Mouse (Mus musculus) intestine, embryonic 16.5 days (tissue): ENCODE data around the gene Trappc3. TPM values are rescaled to one million over a fixed set of nuclear protein-coding genes. Genes with fewer than 3 reads are reported as not detected.

Experiments used
- ATAC-seq: fragments of 200-750 bp; cut with Nextera tagmentation; 2 replicates; pipeline ENCODE4 v1.8.0; 2017; ENCODE audit warnings: moderate TSS enrichment, moderate library complexity
- H3K27ac ChIP-seq: fragments of 300-500 bp; sonication (generic); 2 replicates; pipeline ENCODE4 v1.5.1; 2014; ENCODE audit warnings: mild to moderate bottlenecking, low read length
- H3K27me3 ChIP-seq: fragments of 300-500 bp; sonication (generic); replicated peaks from 2 replicates; pipeline ENCODE4 v1.6.1; 2014; ENCODE audit warnings: low read length, control low read depth, mixed read lengths; ENCODE audit not compliant: control insufficient read depth, insufficient read depth
- H3K36me3 ChIP-seq: fragments of 300-500 bp; sonication (generic); 2 replicates; pipeline ENCODE4 v1.6.1; 2014; ENCODE audit warnings: low read length, control low read depth; ENCODE audit not compliant: control insufficient read depth, insufficient read depth
- H3K4me1 ChIP-seq: fragments of 300-500 bp; sonication (generic); 2 replicates; pipeline ENCODE4 v1.6.1; 2014; ENCODE audit warnings: low read length, control low read depth, mixed read lengths; ENCODE audit not compliant: control insufficient read depth, insufficient read depth
- H3K4me2 ChIP-seq: fragments of 300-500 bp; sonication (generic); 2 replicates; pipeline ENCODE4 v1.6.1; 2014; ENCODE audit warnings: low read depth, low read length, control low read depth
- H3K4me3 ChIP-seq: fragments of 300-500 bp; sonication (generic); 2 replicates; pipeline ENCODE4 v1.5.1; 2014; ENCODE audit warnings: mild to moderate bottlenecking, low read length
- H3K9ac ChIP-seq: fragments of 300-500 bp; sonication (generic); 2 replicates; pipeline ENCODE4 v1.6.1; 2014; ENCODE audit warnings: low read depth, low read length
- H3K9me3 ChIP-seq: fragments of 300-500 bp; sonication (generic); 2 replicates; pipeline ENCODE4 v1.6.1; 2016; ENCODE audit warnings: low read length, control low read depth; ENCODE audit not compliant: control insufficient read depth
- WGBS: fragments of 180-500 bp; shearing (Covaris S2); extraction: QIAGEN DNeasy Blood & Tissue Kit; methylation state at CpG from one replicate; pipeline ENCODE4 v1.1.7; 2014; 5-methylcytosine and 5-hydroxymethylcytosine counted together
- polyA plus RNA-seq: library from polyadenylated mRNA; unstranded; fragments of >200 nt; fragmentation: Nextera tagmentation; extraction: Ambion mirVana; gene quantifications from 2 replicates; pipeline ENCODE4 v1.2.1, GENCODE M21; 2015

The Trappc3 gene
- polyA plus RNA-seq, 1 experiment from 2014 or later, result 107 TPM

DNA sequence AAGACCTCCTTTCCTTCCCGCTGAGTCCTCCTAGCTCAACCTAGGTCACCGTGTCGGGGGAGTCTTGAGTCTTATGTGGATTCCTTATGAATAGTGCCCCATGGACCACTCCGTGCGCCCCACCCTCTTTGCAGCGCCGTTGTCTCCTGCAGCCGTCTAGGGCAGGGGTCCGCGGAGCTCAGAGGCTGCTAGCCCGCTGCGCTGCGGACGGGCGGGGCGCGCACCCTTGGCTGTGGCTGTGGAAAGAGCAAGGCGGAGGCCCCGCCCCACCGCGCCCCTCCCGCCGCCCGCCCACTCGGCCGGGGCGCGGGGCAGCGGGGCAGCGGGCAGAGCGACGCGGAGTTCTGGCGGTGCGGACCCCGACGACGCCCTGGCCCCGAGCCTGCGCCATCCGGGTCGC is 24.4 kb downstream of the Trappc3 start, which contains the start of gene Col8a2:
Gene Col8a2, plus strand, starts transcription at position 302 of the 400 bp plus-strand sequence.
- no peaks in the 10 kb centered on the region for H3K9me3 ChIP-seq
- H3K36me3 ChIP-seq, result no peaks in the 10 kb centered on the region
- H3K27ac ChIP-seq, result no peak within 1 kb of the TSS
- H3K9ac ChIP-seq, result peak within 1 kb of the TSS; percentile 65
- 3% methylated on average over 37 of the region's 42 CpGs for WGBS
- peak; percentile 72 for ATAC-seq
- peak within 1 kb of the TSS; percentile 56 for H3K4me3 ChIP-seq
- H3K4me2 ChIP-seq, result peak within 1 kb of the TSS; percentile 86
- peaks cover 35% of the 10 kb centered on the region for H3K27me3 ChIP-seq
- peaks cover 7% of the 10 kb centered on the region; the same call in 1 of the 2 replicates for H3K4me1 ChIP-seq

DNA sequence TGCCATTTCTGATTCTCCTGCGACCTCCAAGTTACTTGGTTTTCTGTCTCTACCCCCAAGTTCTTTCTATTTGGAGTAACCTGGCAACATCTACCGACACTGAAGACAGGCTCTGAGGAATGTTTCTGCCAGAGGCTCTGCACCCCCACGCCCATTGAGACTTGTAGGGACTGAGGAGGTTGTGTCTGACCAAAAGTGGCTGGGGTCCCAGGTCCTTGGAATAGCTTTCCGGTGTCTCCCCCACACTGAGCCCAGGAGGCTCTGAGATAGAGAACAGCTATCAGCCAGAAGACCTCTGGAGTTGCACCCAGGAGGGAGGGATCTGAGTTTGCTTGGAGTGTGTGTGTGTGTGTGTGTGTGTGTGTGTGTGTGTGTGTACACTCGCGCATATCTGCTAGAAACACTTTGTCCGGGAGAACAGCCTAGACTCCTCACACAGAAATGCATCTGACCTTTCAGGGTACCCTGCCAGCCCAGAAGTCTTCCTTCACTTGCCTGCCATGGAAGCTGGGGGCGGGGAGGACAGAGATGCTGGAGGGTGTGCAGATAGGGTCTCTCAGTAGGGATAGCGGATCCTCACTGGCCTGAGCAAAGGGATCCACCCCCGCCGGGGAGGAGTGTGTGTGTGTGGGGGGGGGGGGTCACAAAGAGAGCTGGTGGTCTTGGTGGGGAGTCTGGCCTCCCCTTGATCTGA is 25.3 kb downstream of the Trappc3 start:
- Histone ChIP-seq H3K9ac (no peak overlapping the region), H3K4me2 (0 out of 2 replicates have a peak overlapping the region, but pooled peaks have one; percentile 86), H3K36me3 (no peaks in the 10 kb centered on the region), H3K9me3 (no peaks in the 10 kb centered on the region), H3K4me3 (no peak overlapping the region), H3K27me3 (peaks cover 35% of the 10 kb centered on the region), H3K27ac (no peak overlapping the region), H3K4me1 (peaks cover 7% of the 10 kb centered on the region; the same call in 1 of the 2 replicates)
- ATAC-seq, result peak; percentile 22; the same call in 1 of the 2 replicates
- WGBS, result 29% methylated on average over 11 of the region's 11 CpGs

DNA sequence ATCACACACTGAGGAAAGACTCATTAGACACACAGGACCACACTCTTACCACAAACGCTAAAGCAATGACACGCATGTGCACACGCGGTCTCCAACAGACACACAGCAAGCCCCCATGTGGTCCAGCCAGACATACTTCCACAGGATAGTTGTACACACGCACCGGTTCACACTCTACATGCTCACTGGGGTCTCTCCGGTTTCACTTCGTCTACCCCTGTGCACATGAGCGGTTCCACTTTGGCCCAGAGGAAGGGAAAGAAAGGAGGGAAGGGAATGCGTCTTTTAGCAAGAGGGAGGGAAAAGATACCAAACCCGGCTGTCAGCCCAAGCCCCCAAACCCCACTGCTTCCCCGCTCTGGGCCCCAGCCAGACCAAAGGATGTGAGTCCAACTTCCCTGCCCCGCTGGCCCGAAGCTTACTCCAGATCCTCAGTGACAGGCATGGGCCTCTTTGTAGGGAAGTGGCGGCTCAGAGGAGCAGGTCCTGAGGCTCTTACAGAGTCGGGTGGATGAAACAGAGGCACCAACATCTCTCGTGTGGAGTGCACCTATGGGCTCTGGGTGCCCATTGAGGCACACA is 26.1 kb downstream of the Trappc3 start:
- ATAC-seq, result no peak
- H3K9ac ChIP-seq, result 0 out of 2 replicates have a peak overlapping the region, but pooled peaks have one; percentile 14
- no peak overlapping the region; the same call in 1 of the 2 replicates for H3K4me3 ChIP-seq
- H3K4me1 ChIP-seq, result peaks cover 7% of the 10 kb centered on the region; the same call in 1 of the 2 replicates
- 0 out of 2 replicates have a peak overlapping the region, but pooled peaks have one; percentile 4 for H3K4me2 ChIP-seq
- no peaks in the 10 kb centered on the region for H3K36me3 ChIP-seq
- no peaks in the 10 kb centered on the region for H3K9me3 ChIP-seq
- H3K27me3 ChIP-seq, result peaks cover 35% of the 10 kb centered on the region
- WGBS, result 41% methylated on average over 17 of the region's 17 CpGs
- no peak overlapping the region for H3K27ac ChIP-seq

DNA sequence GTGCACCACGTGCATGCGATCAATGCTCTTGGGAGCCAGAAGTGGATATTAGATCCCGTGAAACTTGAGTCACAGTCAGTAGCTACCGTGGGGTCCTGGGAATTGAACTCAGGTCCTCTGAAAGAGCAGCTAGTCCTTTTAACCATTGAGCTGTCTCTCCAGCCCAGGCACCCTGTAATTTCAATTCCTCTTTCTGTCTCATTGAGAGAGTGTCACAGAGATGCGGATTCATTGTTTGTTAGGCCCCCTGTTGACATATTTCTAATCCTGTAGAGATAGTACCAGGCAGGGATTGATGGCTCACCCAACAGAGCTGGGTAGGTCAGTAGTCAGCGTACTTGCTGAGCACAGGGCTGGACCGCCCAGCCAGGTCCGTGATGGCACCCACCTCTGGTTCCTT is 28.2 kb downstream of the Trappc3 start:
- WGBS, result 85% methylated on average over 8 of the region's 8 CpGs
- no peaks in the 10 kb centered on the region for H3K9me3 ChIP-seq

DNA sequence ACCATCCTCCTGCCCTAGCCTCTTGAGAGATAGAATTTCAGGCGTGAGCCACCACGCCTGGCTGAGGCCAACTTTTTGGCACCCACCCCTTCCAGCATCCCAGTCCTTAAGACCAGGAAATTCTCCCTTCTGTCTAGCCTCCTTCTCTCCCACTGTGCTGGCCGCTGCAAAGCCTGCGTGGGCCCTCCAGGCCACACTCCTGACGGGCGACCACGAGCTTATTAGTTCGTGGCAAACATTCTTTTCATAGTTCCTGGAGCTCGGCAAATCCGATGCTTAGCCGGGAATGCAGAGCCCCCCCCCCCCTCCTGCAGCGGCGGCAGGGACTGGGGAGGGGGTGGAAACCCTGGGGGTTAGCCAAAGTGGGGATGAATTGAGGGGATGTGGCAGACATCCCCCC is 29.1 kb downstream of the Trappc3 start:
- H3K4me3 ChIP-seq, result no peak overlapping the region
- H3K27ac ChIP-seq, result no peak overlapping the region
- no peak overlapping the region for H3K9ac ChIP-seq
- no peak overlapping the region for H3K4me2 ChIP-seq
- no peaks in the 10 kb centered on the region for H3K36me3 ChIP-seq
- peaks cover 38% of the 10 kb centered on the region for H3K27me3 ChIP-seq
- no peaks in the 10 kb centered on the region for H3K9me3 ChIP-seq
- ATAC-seq, result no peak
- H3K4me1 ChIP-seq, result peaks cover 6% of the 10 kb centered on the region
- WGBS, result 22% methylated on average over 13 of the region's 13 CpGs

More for the DNA sequence above, 28.2 kb downstream of the Trappc3 start:
- Histone ChIP-seq H3K4me2 (no peak overlapping the region), H3K4me1 (peaks cover 7% of the 10 kb centered on the region; the same call in 1 of the 2 replicates), H3K4me3 (no peak overlapping the region), H3K27me3 (peaks cover 39% of the 10 kb centered on the region), H3K9ac (no peak overlapping the region), H3K27ac (no peak overlapping the region), H3K36me3 (no peaks in the 10 kb centered on the region)
- no peak for ATAC-seq

DNA sequence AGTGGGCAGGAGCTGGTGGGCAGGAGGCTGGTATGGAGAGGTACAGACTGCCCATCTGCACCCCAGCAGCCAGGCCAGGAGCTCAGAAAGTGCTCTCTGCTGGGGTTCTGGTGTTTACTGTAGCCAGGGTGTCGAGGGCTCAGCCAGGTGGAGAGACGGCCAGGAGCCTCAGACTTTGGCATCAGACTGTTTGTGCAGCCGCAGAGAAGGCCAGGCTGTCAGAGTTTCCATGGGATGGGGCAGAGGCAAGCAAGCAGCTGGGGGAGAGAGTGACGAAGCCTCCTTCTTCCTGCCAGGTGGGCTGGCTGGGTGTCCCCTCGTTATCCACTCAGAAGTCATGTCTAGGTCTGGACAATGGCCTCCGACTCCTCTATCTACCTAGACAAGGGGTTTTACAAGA is 33.0 kb downstream of the Trappc3 start:
- Histone ChIP-seq H3K27ac (no peak overlapping the region), H3K4me3 (no peak overlapping the region), H3K27me3 (peaks cover 14% of the 10 kb centered on the region), H3K9me3 (no peaks in the 10 kb centered on the region), H3K4me1 (peaks cover 13% of the 10 kb centered on the region), H3K36me3 (no peaks in the 10 kb centered on the region), H3K9ac (no peak overlapping the region), H3K4me2 (no peak overlapping the region)
- WGBS, result 62% methylated on average over 6 of the region's 6 CpGs
- ATAC-seq, result no peak

DNA sequence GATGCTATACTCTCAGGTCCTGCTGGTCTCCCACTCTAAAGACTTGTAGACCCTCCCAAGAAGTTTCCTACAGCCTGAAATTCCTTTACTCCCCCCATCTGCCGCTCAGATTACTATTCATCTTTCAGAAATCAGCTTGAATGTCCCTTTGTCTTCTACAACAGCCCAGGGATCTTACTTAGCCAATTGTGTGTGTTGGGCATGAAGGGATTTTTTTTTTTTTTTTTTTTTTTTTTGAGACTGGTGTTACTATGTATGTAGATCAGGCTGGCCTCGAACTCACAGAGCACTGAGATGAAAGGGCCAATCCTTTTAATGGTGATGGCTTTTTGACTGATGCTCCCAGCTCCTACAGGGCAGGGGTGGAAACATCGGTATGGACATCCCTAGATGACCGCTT is 33.8 kb downstream of the Trappc3 start:
- H3K4me1 ChIP-seq, result peaks cover 21% of the 10 kb centered on the region
- H3K27ac ChIP-seq, result no peak overlapping the region
- no peaks in the 10 kb centered on the region for H3K36me3 ChIP-seq
- no peak for ATAC-seq
- H3K27me3 ChIP-seq, result peaks cover 22% of the 10 kb centered on the region
- no peaks in the 10 kb centered on the region for H3K9me3 ChIP-seq
- H3K4me2 ChIP-seq, result no peak overlapping the region
- H3K4me3 ChIP-seq, result no peak overlapping the region
- WGBS, result 46% methylated on average over 4 of the region's 4 CpGs
- H3K9ac ChIP-seq, result no peak overlapping the region

DNA sequence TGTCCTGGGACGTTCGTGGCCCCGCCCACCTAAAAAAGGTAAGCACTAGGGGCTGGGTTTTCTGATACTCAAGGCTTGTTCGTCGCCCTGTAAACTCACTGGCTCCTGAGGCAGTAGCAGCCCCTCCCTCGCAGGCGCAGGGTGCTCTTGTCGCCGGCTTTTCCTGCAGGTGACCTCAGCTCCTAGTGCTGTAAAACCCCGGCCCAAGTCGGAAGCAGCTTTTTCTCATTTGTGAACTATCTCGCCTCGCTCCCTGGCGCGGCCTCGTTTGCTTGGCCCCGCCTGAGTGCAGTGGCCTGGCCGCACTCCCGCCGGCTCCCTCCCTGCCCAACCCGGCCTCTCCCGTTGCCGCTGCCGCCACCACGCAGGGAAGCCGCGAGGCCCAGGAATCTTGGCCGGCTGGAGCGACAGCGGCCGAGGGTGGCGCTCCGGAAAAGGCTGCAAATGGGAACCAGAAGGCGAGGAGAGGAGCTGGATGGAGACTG is 34.5 kb downstream of the Trappc3 start:
- peak; percentile 76 for ATAC-seq
- no peak overlapping the region; the same call in 1 of the 2 replicates for H3K27ac ChIP-seq
- peak overlapping the region; percentile 60 for H3K9ac ChIP-seq
- peak overlapping the region; percentile 61 for H3K4me2 ChIP-seq
- peaks cover 27% of the 10 kb centered on the region for H3K4me1 ChIP-seq
- no peaks in the 10 kb centered on the region for H3K36me3 ChIP-seq
- H3K27me3 ChIP-seq, result peaks cover 29% of the 10 kb centered on the region
- H3K4me3 ChIP-seq, result peak overlapping the region; percentile 38
- H3K9me3 ChIP-seq, result no peaks in the 10 kb centered on the region
- under 1% methylated on average over 34 of the region's 34 CpGs for WGBS

DNA sequence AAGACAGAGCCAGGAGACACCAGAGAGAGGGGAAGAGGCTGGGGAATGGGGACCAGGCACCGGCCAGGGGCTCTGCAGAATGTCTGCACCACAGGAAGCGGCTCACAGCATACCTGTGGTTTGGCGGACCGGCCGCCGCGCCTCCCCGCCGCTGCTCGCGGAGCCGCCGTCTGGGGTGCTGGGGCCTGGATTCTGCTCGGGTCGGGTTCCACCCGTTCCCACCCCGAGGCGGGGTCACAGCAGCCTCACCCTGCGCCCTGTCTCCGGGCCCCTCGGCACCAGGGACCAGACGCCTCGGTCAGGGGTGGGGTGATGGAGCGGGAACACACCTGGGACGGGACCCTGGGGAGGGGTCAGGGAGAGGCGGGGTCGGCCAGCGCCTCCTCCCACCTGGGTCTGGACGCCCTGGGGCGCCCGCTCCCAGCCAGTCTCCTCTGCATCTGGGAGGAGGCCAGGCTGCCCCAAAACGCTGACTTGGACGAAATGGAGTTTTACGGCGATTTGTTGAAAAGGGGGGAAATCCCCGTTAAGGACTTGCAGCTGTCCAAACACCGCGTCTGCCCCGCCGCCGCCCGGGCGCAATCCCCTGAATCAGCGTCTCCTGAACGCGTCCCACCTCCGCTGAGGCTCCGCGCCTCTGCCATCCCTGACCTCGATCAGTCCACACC is 38.9 kb downstream of the Trappc3 start:
- Histone ChIP-seq H3K4me2 (peak overlapping the region; percentile 80), H3K27me3 (peaks cover 34% of the 10 kb centered on the region), H3K9me3 (0 out of 2 replicates have a peak, but pooled peaks cover 5% of the 10 kb centered on the region), H3K9ac (peak overlapping the region; percentile 56), H3K4me3 (peak overlapping the region; percentile 46), H3K36me3 (no peaks in the 10 kb centered on the region), H3K4me1 (peaks cover 27% of the 10 kb centered on the region), H3K27ac (no peak overlapping the region)
- ATAC-seq, result peak; percentile 30
- WGBS, result under 1% methylated on average over 48 of the region's 50 CpGs
